Mouse (Mus musculus) retina, embryonic 14.5 days (tissue): ENCODE measurements around the gene Ttc33.
"Not testable (repeated sequence)": the region's sequence is repeated elsewhere in the genome, so short reads cannot be mapped to it uniquely, and the experiment has no call there.

Source experiments
- DNase-seq: peaks from one replicate; pipeline ENCODE4 v3.0.0-alpha.2; 2015; ENCODE audit warnings: low spot score

The Ttc33 gene

GRCm38 (mm10) chr15:5184668-5185330 is 526 bp upstream of the Ttc33 start:
- no peak for DNase-seq

DNA sequence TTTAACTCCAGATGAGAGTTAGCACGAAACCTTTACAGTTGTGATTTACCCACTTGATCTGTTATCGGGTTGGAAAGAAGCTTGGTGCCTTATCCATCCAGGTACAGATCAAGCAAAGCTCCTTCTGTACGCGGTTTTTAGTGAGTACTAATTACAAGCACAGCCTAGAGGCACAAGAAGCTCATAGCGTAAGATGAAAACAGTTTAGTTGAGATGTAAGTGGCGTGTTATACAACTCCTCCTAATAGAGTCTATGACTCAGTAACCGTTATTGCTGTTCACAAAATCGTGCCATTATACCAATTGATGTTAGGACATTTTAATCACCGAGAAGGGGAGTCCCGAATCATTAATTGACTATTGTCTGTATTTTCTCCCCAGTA is 959 bp downstream of the Ttc33 start:
- DNase-seq: peak; percentile 13

DNA sequence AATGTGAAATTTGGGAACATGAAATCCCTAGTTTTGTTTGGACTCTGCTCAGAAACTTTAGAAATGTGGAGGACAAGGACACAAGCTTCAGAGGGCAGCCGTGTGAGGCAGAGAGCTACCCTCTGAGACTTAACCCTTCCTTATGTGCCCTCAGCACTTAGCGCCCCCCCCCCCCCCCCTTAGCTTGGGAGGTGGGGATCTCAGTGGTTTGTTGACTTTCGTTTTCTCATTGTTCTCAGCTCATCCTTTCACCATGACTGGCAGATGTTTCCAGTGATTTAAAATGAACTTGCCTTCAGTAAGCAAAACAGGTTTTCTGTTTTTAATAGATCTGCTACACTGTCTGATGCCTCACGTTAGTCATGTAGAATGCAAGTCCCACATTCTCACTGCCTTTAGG is 1.8 kb downstream of the Ttc33 start:
- DNase-seq: no peak

DNA sequence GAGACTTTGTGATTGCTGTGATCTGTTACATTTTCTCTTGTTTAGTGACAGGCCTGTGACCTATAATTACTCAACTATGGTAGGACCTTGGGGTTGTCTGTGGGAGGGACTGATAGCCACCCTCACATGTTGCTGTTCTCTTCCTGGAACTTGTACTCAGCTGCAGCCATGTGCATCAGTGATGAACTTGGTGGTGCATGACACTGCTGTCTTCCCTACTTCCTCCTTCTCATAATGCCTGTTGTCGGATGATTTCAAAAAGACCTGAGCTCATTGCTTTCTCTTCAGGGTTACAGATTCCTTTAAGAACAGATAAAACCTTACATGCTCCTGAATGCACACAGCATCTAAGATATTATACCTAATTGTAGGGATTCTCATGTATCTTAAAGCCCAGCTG is 2.7 kb downstream of the Ttc33 start:
- no peak for DNase-seq

DNA sequence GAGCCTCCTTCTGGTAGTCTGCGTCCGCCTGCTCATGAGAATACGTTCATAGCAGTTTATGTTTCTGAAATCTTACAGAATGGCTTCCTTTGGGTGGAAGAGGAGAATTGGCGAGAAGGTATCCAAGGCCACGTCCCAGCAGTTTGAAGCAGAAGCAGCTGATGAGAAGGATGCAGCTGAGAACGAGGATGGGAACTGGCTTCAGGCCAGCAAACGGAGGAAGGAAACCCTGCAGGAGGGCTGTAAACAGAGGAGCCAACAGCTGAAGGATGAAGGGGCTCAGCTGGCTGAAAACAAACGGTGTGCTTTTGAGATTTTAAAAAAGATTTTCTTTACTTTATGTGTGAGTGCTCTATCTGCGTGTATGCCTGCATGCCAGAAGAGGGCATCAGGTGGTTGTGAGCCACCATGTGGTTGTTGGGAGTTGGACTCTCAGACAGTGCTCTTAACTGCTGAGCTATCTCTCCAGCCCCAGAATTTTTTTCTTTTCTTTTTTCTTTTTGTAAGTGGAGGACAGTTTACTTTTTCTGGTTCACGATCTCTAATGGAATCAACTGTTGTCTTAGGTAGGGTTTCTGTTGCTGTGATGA is 4.3 kb downstream of the Ttc33 start:
- no peak for DNase-seq

GRCm38 (mm10) chr15:5193833-5194232 is 8.5 kb downstream of the Ttc33 start:
- DNase-seq: peak; percentile 20

- DNase-seq: no peak
Observed at GRCm38 (mm10) chr15:5194446-5194845, 9.1 kb downstream of the Ttc33 start.

DNA sequence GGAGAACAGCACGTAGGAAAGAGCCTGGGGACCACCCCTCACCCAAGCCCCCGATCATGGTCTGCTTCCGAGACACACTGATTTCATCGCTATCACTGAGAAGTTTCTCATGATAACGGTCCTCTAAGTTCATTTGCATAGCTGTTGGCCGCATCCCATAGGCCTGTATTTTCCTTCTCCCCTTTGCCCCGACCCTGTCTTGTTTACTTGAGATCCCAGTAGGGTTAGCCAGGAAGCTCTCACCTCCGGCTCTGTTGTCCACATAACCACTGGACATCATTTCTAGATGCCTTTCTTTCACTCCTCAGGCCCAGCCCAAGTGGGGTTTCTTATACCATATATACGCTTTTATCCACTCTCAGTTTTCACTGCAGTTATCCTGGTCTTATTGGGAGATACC is 9.6 kb downstream of the Ttc33 start:
- DNase-seq: no peak

DNA sequence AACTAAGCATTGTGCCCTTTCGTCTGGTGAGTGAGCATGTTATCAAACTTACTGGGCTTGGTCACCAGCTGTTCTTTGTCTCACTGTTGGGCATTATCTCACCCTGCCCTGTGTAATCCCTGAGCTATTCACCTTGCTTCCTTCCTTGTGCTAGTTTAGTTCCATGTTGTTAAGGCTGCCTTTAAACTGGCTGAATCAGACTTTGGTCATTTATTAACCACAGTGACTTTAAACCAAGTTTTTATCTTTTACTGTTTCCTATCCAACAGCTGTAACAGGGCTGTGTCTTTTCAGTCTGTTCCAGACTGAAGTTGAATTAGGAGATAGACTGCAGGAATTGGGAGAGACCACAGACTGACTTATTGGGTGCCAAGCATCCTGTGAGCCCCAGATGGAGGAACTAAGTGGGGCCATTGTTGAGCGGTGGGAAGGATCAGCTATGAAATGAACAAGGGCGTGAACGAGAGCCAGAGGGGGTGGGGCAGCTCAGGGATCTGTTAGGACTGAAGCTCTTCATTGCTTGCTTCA is 10.7 kb downstream of the Ttc33 start:
- DNase-seq: no peak

DNA sequence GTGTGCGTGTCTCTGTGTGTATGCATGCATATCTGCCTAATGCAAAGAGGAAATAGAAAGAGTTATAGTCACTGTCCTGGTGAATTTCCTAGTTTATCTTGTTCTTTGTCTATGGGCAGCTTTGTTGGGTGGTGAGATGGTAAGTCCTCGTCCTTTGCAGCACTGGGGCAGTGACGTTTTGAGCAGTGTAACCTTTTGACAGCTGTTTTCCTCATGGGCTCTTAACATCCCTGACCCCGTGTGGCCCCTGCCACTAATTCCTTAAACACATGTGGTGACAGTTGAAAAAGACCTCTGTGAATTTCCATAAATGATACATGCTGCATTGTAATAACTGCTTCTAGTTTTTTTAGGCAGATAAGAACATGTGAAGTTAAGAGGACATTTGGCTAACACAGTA is 11.4 kb downstream of the Ttc33 start:
- DNase-seq: no peak

GRCm38 (mm10) chr15:5205222-5205621 is 19.9 kb downstream of the Ttc33 start:
- DNase-seq: no peak

GRCm38 (mm10) chr15:5209116-5209515 is 23.8 kb downstream of the Ttc33 start:
- DNase-seq: no peak

DNA sequence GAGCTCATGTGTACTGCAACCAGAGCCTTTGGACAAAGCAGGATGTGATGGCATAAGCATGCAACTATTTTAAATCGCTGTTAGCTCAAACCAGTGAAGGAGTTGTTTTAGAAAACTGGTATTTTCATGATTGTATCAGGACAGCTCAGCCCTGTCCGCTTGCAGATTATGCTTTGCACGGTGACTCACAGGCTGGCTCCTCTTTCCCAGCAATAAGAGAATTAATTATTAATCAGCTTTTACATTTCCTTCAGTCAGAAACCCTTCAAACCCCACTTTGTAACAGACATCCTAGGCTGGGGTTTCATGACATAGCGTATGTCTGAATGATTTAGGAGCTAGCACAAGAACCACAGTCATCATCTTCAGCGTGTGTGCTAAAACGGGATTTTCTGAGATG is 35.2 kb downstream of the Ttc33 start:
- no peak for DNase-seq

- not testable (repeated sequence) for DNase-seq
Observed at GRCm38 (mm10) chr15:5230746-5231145, 45.4 kb downstream of the Ttc33 start.

DNA sequence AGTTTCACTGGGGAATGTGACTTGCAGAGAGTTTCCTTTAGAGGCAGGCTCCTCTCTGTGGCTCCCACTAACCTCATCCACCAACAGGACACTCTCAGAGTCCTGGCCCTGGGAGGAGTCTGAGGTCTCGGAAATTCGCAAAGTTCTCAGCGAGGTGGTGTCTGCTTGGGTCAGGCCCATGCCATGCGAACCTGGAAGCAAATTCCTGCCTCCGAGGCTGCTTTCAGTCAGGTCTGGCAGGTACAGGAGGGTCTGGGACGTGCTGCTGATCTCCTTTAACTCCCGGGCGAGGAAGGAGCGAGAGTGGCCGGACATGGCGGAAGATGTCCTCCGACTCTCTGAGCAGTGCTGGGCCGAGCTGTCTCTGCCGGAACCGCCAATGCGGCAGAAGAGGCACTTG is 49.3 kb downstream of the Ttc33 start:
- no peak for DNase-seq

DNA sequence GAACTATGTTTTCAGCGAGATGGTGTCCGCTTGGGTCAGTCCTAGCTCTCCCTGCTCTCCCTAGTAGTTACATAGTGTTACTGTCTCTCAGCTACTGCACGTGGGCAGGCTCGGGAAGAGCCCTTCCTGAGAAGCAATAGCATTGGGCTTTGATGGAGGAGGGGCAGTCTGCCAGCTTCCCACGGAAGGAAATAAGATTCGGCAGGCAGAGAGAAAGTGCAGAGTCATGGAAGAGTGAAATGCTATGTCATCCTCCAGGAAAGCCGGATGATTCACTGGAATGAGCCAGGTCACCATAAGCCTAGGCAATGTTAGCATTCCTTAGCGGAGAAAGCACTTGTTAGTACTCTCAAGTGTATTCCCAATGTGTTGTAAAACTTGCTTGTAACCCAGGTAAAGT is 50.2 kb downstream of the Ttc33 start:
- no peak for DNase-seq

- DNase-seq: peak; percentile 86
Observed at GRCm38 (mm10) chr15:5236538-5236937, 51.2 kb downstream of the Ttc33 start.

DNA sequence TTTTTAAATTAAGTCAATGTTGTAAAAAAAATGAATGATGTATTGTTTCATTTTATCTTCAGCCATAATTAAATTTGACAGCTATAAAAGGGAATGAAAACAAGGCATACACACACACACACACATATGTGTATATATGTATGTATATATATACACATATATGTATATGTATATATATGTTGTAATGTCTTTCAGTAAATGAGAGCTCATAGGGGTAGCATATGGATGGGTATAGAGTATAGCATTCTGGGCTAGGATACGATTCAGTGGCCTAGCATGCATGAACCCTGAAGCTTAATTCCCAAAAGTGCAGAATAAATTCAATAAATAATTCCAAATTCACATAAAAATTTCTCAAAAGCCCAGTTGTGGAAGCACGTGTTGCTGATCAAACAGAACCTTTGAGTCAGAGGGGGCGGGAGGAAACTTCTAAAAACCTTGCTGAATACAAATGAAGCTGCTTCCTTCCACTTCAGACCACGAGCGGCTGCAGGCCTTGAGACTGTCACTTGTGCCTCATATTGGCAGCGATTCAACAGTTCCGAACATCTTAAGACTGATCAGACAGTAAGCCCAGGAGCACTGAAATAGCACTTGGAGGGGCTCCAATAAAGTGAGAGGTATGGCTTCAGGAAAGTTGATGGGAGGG is 51.8 kb downstream of the Ttc33 start:
- no peak for DNase-seq

DNA sequence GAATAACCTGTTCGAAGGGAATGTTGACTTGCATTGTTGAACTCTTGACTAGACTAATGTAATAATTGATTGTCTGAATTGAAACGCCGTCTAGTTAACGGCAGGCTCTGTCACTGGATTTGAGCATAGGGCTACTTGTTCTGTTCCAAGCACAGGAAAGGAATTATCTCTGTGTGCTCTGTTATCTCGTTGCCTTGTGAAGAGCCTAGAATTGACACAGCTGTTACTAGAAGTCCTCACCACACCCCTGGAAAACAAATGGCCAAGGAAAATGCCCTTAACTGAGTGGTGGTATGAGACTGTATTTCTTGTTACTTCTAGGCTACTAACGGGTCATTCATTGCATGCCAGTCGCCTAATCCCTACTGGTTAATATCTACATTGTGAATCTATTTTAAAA is 52.7 kb downstream of the Ttc33 start:
- no peak for DNase-seq

GRCm38 (mm10) chr15:5238553-5238952 is 53.2 kb downstream of the Ttc33 start:
- no peak for DNase-seq

- DNase-seq: no peak
Observed at GRCm38 (mm10) chr15:5239361-5239760, 54.0 kb downstream of the Ttc33 start.

GRCm38 (mm10) chr15:5239901-5240300 is 54.6 kb downstream of the Ttc33 start:
- DNase-seq: no peak

DNA sequence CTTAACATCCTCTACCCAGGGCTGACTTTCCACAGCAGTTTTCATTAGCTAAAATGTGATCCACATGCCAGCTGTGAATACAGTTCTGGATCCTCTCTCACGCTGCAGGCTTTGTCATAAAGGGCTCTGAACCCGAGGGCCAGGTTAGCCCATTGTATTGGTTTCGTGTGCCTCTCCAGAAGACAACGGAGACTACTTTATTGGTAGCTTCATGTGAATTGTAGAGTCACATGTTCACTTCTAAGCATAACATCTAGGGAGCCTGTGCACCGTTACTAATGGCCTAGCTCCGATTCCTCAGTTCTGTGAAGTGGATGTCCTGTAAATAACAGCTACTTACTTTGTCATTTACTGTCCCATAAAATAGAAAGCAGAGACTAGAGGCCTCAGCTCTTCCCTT is 55.0 kb downstream of the Ttc33 start:
- no peak for DNase-seq
